19 mouse cellular contexts compared by ENCODE assay signal in the genomic region with DNA sequence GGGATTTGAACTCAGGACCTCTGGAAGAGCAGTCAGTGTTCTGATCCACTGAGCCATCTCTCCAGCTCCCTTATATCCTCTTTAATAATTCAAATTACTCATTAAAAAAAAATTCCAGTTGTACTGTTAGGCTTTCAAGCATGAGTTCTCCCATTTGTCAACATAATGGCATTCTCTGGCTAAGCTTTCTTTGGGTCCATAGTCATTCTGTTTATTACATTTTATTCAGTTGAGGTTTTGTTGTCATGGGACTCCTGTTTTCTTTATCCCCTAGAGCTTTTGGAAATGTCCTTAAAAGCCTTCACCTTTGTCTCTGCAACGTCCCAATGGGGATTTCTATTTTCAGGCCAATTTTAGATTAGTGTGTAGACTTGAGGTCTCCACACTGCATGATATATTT.
DNase-seq lines count a peak whose midpoint lies in the region; ATAC-seq and TF ChIP-seq lines count a peak whose summit lies in the region.
"Had no signal": no experiment of that assay in that cellular context is flagged by ENCODE, and none has a peak within 500 bp of the region (broad histone marks: within the 10 kb centered on the region; RNA-seq: fewer than 3 reads in every experiment).

No protein-coding gene starts in this region.

- CTCF ChIA-PET in Patski (lab: Charles Lee) = interaction anchor here (0.6 kb wide), 1 partner anchor 14 kb away, joined by 3 read pairs; no protein-coding TSS in a partner anchor

- H3K27me3 ChIP-seq in Patski = no peaks in the 10 kb centered on the region
- H3K27me3 ChIP-seq: CH12.LX had no signal

- peak; percentile 90 for ATAC-seq in Patski
- ATAC-seq: activated CD4-positive, CD25-positive, alpha-beta regulatory T cell, adult 4 months; CD4-positive, CD25-positive, alpha-beta regulatory T cell, adult 4 months had no signal

- DNase-seq in Muller cell, postnatal 12 days (ENCODE audit: inconsistent ontology term) = peak; percentile 25
- DNase-seq in Patski (ENCODE audit: low read depth, low spot score) = peak; percentile 53
- DNase-seq in thymus, postnatal 36 days = no peak
- no peak for DNase-seq in frontal cortex, adult 2 months (ENCODE audit: extremely low spot score in 1 of 2, low spot score in 1 of 2)
- DNase-seq: adrenal gland, adult 2 months; adrenal gland, adult 8-10 months; adrenal gland, postnatal 10 days; adrenal gland, postnatal 14 days; adrenal gland, postnatal 25 days; adrenal gland, postnatal 36 days; B cell, adult 2 months; cerebellum, adult 11 months; cerebellum, adult 11-12 months; cerebellum, adult 18-20 months; cerebellum, adult 2 months; cerebellum, adult 8-10 months had no signal

- TF ChIP-seq CTCF in Patski (IDR thresholded peaks at IDR 0.05) = no peak

- POLR2A ChIA-PET in Patski (lab: Charles Lee) = no interaction called here

- in situ Hi-C loops in Patski (cut with MboI; ENCODE audit: low pct_unique_long_range_greater_than_20kb) = no loop called here

Comparison
In these comparisons a context has a peak if more than half of its experiments do, and no peak if none do; other contexts are left out.
1. DNase-seq: peak in Muller cell, postnatal 12 days (single experiment) and Patski (single experiment); none in thymus, postnatal 36 days (0 of 2) and frontal cortex, adult 2 months (0 of 2).